Mouse (Mus musculus) splenic B cell, adult 2 months (primary cell): ENCODE measurements around the gene Cnbp.

Experiments used
- DNase-seq: peaks from one replicate; pipeline ENCODE4 v3.0.0-alpha.2; 2011; ENCODE audit warnings: low read depth, low spot score
- H3K27me3 ChIP-seq: 2 replicates; pipeline ENCODE4 v1.6.1; 2012; ENCODE audit warnings: mild to moderate bottlenecking, low read length, moderate library complexity, mixed read lengths; ENCODE audit not compliant: control insufficient read depth, poor library complexity, insufficient read depth, severe bottlenecking
- H3K36me3 ChIP-seq: 2 replicates; pipeline ENCODE4 v1.6.1; 2012; ENCODE audit warnings: mild to moderate bottlenecking, low read length, moderate library complexity, mixed read lengths; ENCODE audit not compliant: control insufficient read depth, poor library complexity, insufficient read depth, severe bottlenecking

Gene Cnbp

DNA sequence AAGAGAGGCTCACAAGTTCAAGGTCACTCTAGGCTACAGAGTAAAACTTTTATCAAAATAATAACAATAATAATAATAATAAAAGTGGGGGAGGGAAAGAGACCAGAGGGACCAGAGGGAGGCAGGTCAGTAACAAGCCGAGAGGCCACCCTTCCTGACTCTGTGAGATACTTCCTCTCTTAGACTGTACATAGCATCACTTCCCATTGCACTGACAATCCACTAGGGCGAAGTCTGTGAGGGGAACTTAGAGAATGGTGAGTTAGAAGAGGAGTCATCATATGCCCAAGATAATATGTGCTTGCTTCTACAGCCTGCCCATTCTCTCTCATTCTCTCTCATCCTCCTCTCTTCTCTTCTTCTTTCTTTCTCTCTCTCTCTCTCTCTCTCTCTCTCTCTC lies 44.9 kb downstream of the Cnbp start:
- DNase-seq, result peak; percentile 74
- H3K36me3 ChIP-seq, result no peaks in the 10 kb centered on the region; the same call in 1 of the 2 replicates
- no peaks in the 10 kb centered on the region for H3K27me3 ChIP-seq

DNA sequence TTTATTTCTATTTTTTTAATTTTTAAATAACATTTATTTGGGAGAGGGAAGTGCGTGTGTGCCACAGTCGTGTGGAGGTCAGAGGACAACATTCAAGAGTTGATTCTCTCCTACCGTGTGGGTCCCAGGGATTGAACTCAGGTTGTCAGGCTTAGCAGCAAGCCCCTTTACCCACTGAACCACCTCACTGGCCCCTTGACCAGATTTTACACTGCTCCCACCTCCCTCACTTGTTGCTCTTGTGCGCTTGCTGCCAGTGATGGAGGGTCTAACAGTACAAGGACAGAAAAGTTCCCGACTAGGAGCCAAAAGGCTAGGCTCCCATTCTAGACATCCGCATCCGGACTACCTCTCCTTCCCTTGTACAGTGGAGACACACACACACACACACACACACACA lies 45.5 kb downstream of the Cnbp start:
- Histone ChIP-seq H3K27me3 (no peaks in the 10 kb centered on the region), H3K36me3 (no peaks in the 10 kb centered on the region; the same call in 1 of the 2 replicates)
- no peak for DNase-seq

DNA sequence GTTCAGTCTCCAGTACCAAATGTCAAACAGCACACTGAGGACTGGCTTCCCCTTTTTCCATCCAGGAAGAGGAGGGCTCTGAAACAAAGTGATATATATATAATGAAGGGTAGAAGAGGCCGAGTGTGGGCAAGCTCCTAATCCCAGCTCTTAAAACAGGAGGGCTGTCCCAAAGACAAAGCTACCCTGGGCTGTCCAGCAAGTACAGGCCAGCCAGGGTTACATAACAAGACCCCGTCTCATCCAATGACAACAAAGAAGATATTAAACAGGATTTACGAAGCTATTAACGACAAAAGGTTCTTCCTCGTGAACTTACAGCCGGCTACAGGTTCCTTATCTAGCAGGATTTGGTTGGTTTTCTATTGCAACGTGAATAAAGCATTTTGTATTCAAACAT lies 46.0 kb downstream of the Cnbp start:
- H3K27me3 ChIP-seq, result no peaks in the 10 kb centered on the region
- DNase-seq, result no peak

DNA sequence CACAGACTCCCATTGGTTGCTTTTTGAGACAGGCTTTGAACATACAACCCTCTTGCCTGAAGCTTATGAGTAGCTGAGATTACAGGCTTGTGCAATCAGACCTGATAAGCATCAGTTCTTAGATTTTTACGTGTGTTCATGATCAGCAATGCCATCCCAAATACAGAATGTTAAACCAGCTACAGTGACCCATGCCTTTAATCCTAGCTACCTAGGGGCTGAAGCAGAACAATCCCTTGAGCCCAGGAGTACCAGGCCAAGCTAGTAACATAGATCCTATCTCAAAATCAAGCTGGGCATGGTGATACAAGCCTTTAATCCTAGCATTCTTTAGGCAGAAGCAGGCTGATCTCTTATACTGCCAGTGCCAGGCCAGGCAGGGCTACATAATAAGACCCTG lies 46.9 kb downstream of the Cnbp start:
- Histone ChIP-seq H3K36me3 (no peaks in the 10 kb centered on the region; the same call in 1 of the 2 replicates), H3K27me3 (no peaks in the 10 kb centered on the region)
- DNase-seq, result no peak

More for the DNA sequence above, 46.0 kb downstream of the Cnbp start:
- no peaks in the 10 kb centered on the region; the same call in 1 of the 2 replicates for H3K36me3 ChIP-seq

- no peak for DNase-seq
- Histone ChIP-seq H3K27me3 (no peaks in the 10 kb centered on the region), H3K36me3 (no peaks in the 10 kb centered on the region; the same call in 1 of the 2 replicates)
These were observed 48.4 kb downstream of the Cnbp start for GRCm38 (mm10) chr6:87802462-87802861.

DNA sequence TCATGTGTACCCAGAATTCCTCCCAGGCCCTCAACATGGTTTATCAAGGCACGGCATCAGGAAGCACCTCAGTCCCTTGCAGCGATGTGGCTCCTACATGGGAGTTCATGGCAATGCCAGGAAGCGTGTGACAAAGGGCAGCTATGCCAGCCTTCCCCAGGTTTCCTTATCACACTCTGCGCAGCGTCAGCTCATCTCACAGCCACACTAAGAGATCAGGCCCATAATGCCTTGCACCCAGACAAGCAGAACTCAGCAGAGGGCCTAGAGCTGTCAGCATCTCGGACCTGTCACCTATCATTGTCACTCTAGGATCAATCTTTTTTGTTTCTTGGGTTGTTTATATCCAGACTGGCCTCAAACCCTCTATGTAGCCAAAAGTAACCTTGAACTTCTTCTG lies 51.3 kb downstream of the Cnbp start:
- no peak for DNase-seq
- no peaks in the 10 kb centered on the region for H3K27me3 ChIP-seq
- H3K36me3 ChIP-seq, result no peaks in the 10 kb centered on the region

DNA sequence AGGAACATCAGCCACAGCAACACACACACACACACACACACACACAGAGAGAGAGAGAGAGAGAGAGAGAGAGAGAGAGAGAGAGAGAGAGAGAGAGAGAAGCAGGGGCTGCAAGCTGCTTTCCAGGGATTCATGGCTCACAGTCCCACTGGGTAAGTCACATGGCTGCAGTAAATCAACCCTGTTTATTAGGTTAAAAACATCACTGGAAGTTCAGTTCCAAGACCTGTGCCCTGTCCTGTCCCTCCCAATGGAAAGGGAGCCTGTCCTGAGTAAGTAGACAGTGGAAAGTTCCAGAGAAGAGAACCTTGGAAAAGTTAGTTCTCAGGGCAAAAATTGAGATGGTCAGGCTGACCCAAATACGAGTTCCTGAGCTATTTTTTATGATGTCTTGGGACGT lies 53.6 kb downstream of the Cnbp start:
- Histone ChIP-seq H3K27me3 (no peaks in the 10 kb centered on the region), H3K36me3 (peaks cover 4% of the 10 kb centered on the region)
- no peak for DNase-seq

DNA sequence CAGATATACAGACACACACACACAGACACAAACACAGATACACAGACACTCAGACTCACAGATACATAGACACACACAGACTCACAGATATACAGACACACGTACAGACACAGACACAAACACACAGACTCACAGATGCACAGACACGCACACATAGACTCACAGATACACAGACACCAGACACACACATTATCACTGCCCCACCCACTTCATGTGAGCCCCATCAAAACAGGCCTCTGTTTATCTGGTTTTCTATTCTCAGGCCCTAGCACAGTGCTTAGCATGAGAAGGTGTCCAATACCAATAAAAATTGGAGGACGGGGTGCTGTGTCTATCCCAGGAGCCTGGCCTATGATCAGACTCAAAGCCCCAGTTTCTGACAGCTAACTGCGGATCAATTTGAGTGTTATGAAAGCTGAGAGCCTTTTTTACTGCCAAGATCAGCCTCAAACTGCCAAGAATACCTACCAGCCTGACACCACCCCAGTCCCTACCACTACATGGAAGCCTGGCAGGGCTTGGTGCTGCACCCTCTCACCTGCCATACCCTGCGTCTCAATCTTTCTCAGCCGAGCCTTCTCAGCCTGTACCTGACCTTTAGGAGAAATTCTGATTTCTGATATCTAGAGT lies 54.5 kb downstream of the Cnbp start:
- DNase-seq, result no peak
- H3K36me3 ChIP-seq, result peaks cover 4% of the 10 kb centered on the region
- no peaks in the 10 kb centered on the region for H3K27me3 ChIP-seq

DNA sequence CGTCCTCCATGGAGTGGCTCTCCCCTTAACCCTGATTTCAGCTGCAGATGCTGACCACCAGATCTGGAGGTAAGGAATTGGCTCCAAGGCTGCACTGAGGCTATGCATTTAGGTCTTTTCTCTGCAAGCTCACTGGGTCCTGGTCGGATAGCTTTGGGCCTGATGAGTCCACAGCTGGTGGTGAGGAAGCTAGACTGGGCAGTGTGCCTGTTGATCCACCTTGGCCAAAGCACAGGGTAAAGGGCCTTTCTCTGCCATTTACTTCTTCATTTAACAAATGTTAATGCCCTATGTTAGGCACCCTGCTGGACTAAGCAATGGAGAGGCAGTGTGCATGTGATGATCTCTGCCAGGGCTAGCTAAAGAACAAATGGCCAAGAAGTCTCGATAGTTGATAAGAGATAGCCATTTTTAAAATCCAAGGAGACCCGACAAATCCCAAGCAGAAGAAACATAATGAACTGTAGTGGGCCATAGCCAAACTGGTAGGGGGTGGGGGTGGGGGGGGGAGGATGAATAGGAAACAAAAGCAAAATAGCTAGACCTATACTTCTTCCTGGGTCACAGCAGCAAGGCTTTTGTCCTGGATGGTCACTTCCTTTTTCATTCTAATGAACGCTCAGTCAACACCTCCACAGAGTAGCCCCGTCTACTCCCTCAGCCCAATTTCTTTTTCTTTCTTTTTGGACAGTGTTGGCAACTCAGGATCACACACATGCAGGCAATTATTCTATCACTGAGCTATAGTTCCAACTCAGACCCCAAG lies 55.3 kb downstream of the Cnbp start:
- no peaks in the 10 kb centered on the region for H3K27me3 ChIP-seq
- H3K36me3 ChIP-seq, result peaks cover 4% of the 10 kb centered on the region
- no peak for DNase-seq

- DNase-seq, result no peak
- Histone ChIP-seq H3K36me3 (peaks cover 4% of the 10 kb centered on the region), H3K27me3 (no peaks in the 10 kb centered on the region)
These were observed 56.9 kb downstream of the Cnbp start for GRCm38 (mm10) chr6:87793821-87794510.
